Mouse (Mus musculus) regulatory T cell (primary cell): ENCODE measurements at regions not wholly inside any gene's neighbourhood (a gene's known extent, or its start where the extent isn't known, plus 50 kb on each side); places are given as distances from the start of the nearest gene placed in this dataset.

Experiments
- in situ Hi-C: fragments of 300-600 bp; cut with MboI, MseI; formaldehyde crosslinking; loops from one replicate; pipeline ENCODE4 v1.15.1; 2025; ENCODE audit warnings: high pct_unique_total_duplicates

- in situ Hi-C loops, result no loop called here
Measured at GRCm38 (mm10) chr15:17245096-17245495, 516.5 kb downstream of the Cdh9 start.

- in situ Hi-C loops, result no loop called here
Measured at GRCm38 (mm10) chr15:17289221-17289620, 560.7 kb downstream of the Cdh9 start.
